Mouse (Mus musculus) hindbrain, embryonic 14.5 days (tissue): Measurements from ENCODE around the gene Dhdds. TPM values are rescaled to one million over a fixed set of nuclear protein-coding genes. Genes with fewer than 3 reads are reported as not detected.

Experiments used
- ATAC-seq: fragments of 200-750 bp; cut with Nextera tagmentation; 2 replicates; pipeline ENCODE4 v1.8.0; 2017; ENCODE audit warnings: moderate number of reproducible peaks, mild to moderate bottlenecking, moderate TSS enrichment, moderate library complexity; ENCODE audit not compliant: low FRiP score
- DNase-seq: peaks from one replicate; pipeline ENCODE4 v3.0.0-alpha.2; 2015; ENCODE audit warnings: low spot score
- H3K27ac ChIP-seq: fragments of 300-500 bp; sonication (generic); 2 replicates; pipeline ENCODE4 v1.5.1; 2014; ENCODE audit warnings: mild to moderate bottlenecking, moderate library complexity
- H3K27me3 ChIP-seq: fragments of 300-500 bp; sonication (generic); 2 replicates; pipeline ENCODE4 v1.6.1; 2014; ENCODE audit warnings: mild to moderate bottlenecking, low read length, mixed read lengths; ENCODE audit not compliant: control insufficient read depth, insufficient read depth
- H3K36me3 ChIP-seq: fragments of 300-500 bp; sonication (generic); replicated peaks from 2 replicates; pipeline ENCODE4 v1.6.1; 2014; ENCODE audit not compliant: control insufficient read depth, insufficient read depth
- H3K4me1 ChIP-seq: fragments of 300-500 bp; sonication (generic); replicated peaks from 2 replicates; pipeline ENCODE4 v1.6.1; 2014; ENCODE audit warnings: antibody characterized with exemption, low read length, mixed read lengths; ENCODE audit not compliant: control insufficient read depth, insufficient read depth
- H3K4me2 ChIP-seq: fragments of 300-500 bp; sonication (generic); replicated peaks from 2 replicates; pipeline ENCODE4 v1.6.1; 2014; ENCODE audit warnings: mild to moderate bottlenecking, moderate library complexity
- H3K4me3 ChIP-seq: fragments of 300-500 bp; sonication (generic); replicated peaks from 2 replicates; pipeline ENCODE4 v1.5.1; 2014; ENCODE audit warnings: mild to moderate bottlenecking, low read length
- H3K9ac ChIP-seq: fragments of 300-500 bp; sonication (generic); 2 replicates; pipeline ENCODE4 v1.6.1; 2014
- H3K9me3 ChIP-seq: fragments of 300-500 bp; sonication (generic); 2 replicates; pipeline ENCODE4 v1.6.1; 2016; ENCODE audit warnings: low read length; ENCODE audit not compliant: control insufficient read depth
- WGBS: fragments of 180-500 bp; shearing (Covaris S2); extraction: QIAGEN DNeasy Blood & Tissue Kit; methylation state at CpG from one replicate; pipeline ENCODE4 v1.1.7; 2014; 5-methylcytosine and 5-hydroxymethylcytosine counted together
- polyA plus RNA-seq: library from polyadenylated mRNA; unstranded; fragments of >200 nt; fragmentation: Nextera tagmentation; extraction: Ambion mirVana; gene quantifications from 2 replicates; pipeline ENCODE4 v1.2.1, GENCODE M21; 2014

Dhdds gene
- polyA plus RNA-seq, 1 experiment from 2014 or later, result 49.3 TPM

DNA sequence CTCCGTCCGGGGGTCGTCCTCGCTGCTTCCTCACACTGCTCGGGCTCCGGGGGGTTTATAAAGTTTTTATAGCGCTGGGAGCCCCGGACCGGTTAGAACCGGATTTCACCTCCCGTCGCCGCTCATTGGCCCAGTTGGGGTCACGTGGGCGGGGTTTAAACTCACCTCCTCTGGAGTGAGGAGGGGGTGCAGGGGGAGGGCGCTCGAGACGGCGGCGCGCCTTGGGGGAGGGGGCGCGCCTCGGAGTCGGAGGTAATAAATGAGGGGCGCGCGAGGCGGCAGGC, 32.9 kb downstream of the Dhdds start:
- H3K4me3 ChIP-seq, result peak overlapping the region; percentile 58
- peak; percentile 95 for DNase-seq
- peak; percentile 81 for ATAC-seq
- H3K4me1 ChIP-seq, result peaks cover 38% of the 10 kb centered on the region
- no peaks in the 10 kb centered on the region for H3K9me3 ChIP-seq
- WGBS, result 0% methylated on average over 27 of the region's 29 CpGs
- H3K9ac ChIP-seq, result peak overlapping the region; percentile 90
- H3K27me3 ChIP-seq, result no peaks in the 10 kb centered on the region
- peaks cover 35% of the 10 kb centered on the region for H3K36me3 ChIP-seq
- H3K4me2 ChIP-seq, result peak overlapping the region; percentile 94
- H3K27ac ChIP-seq, result peak overlapping the region; percentile 97

DNA sequence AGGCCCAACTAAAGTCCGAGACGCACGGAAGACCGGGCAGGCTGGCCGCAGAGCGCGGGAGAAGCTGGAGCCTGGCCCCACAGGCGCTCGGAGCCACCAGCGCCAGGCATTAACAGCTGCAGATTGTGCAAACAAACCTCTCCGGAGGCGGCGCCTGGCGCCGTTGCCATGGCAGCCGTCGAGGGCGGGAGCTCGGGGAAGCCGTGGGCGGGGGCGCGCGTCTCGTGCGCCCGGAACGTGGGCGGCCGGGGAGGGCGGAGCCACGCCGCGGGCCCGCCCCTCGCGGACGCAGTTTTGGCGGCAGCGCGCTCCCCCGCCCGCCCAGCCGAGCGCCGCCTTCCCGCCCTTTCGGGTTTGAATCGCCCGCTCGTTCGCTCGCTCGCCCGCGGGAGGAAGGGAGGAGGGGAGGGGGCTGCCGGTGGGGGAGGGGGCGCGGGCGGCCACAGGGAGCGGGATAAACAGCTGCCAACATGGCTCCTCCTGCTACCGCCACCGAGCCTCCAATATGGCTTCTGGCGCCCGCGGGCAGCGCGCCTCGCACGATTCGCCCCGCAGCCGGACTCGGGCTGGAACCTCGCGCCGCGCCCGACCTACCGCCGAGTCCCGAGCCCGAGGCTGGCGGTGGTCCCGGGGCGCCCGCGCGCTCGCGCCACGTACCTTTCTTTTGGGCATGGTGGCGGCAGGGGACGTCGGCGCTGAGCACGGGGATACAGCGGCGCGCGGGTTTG, 33.4 kb downstream of the Dhdds start:
- 1% methylated on average over 42 of the region's 101 CpGs for WGBS
- no peaks in the 10 kb centered on the region for H3K27me3 ChIP-seq
- H3K27ac ChIP-seq, result peak overlapping the region; percentile 97
- peaks cover 37% of the 10 kb centered on the region for H3K36me3 ChIP-seq
- peak overlapping the region; percentile 94 for H3K4me2 ChIP-seq
- H3K9ac ChIP-seq, result peak overlapping the region; percentile 90
- peak; percentile 79 for ATAC-seq
- H3K4me3 ChIP-seq, result peak overlapping the region; percentile 58
- H3K9me3 ChIP-seq, result no peaks in the 10 kb centered on the region
- peaks cover 38% of the 10 kb centered on the region for H3K4me1 ChIP-seq
- DNase-seq, result peak; percentile 98

- ATAC-seq, result no peak
These were observed 34.3 kb downstream of the Dhdds start for GRCm38 (mm10) chr4:133966271-133966940.

DNA sequence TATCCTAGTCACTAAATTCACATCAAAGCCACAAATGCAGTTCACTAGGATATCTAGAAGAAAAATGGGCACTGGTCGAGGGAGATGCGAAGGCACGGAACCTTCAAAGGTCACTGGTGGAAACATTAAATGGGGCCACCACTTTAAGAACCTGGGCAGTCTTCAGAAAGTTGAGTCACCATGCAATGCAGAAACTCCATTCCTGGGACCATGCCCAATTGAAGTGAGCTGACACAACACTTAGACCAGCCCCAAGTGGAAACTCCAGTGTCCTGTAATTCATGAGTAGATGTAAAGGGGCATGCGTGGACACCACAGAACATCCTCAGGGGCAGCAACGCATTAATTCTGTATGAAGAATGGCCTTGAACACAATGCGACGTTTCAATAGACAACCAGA, 38.2 kb downstream of the Dhdds start:
- Histone ChIP-seq H3K4me1 (peaks cover 13% of the 10 kb centered on the region), H3K9me3 (no peaks in the 10 kb centered on the region), H3K36me3 (peaks cover 38% of the 10 kb centered on the region), H3K27me3 (no peaks in the 10 kb centered on the region), H3K4me3 (no peak overlapping the region), H3K4me2 (no peak overlapping the region), H3K27ac (no peak overlapping the region), H3K9ac (no peak overlapping the region)
- 74% methylated on average over 7 of the region's 7 CpGs for WGBS
- DNase-seq, result no peak
- no peak for ATAC-seq

More at GRCm38 (mm10) chr4:133966271-133966940, 34.3 kb downstream of the Dhdds start:
- Histone ChIP-seq H3K4me1 (peaks cover 38% of the 10 kb centered on the region), H3K4me2 (peak overlapping the region; percentile 67), H3K9ac (peak overlapping the region; percentile 25), H3K9me3 (no peaks in the 10 kb centered on the region), H3K4me3 (peak overlapping the region; percentile 58), H3K36me3 (peaks cover 38% of the 10 kb centered on the region), H3K27ac (peak overlapping the region; percentile 7; the same call in 1 of the 2 replicates), H3K27me3 (no peaks in the 10 kb centered on the region)
- DNase-seq, result no peak
- 51% methylated on average over 12 of the region's 12 CpGs for WGBS

- 94% methylated on average over 1 of the region's 1 CpGs for WGBS
- Histone ChIP-seq H3K4me2 (no peak overlapping the region), H3K4me3 (no peak overlapping the region), H3K9ac (no peak overlapping the region), H3K27me3 (no peaks in the 10 kb centered on the region), H3K4me1 (no peaks in the 10 kb centered on the region), H3K27ac (no peak overlapping the region), H3K36me3 (peaks cover 16% of the 10 kb centered on the region), H3K9me3 (no peaks in the 10 kb centered on the region)
- DNase-seq (no peak), ATAC-seq (no peak)
These were observed 41.8 kb downstream of the Dhdds start for GRCm38 (mm10) chr4:133958884-133959283.

- Histone ChIP-seq H3K4me1 (no peaks in the 10 kb centered on the region), H3K27ac (no peak overlapping the region), H3K4me2 (no peak overlapping the region), H3K9ac (no peak overlapping the region), H3K9me3 (no peaks in the 10 kb centered on the region), H3K36me3 (no peaks in the 10 kb centered on the region), H3K4me3 (no peak overlapping the region), H3K27me3 (no peaks in the 10 kb centered on the region)
- WGBS, result 94% methylated on average over 4 of the region's 4 CpGs
- no peak for ATAC-seq
- no peak for DNase-seq
These were observed 44.4 kb downstream of the Dhdds start for GRCm38 (mm10) chr4:133956358-133956757.

- H3K9ac ChIP-seq, result no peak overlapping the region
- H3K36me3 ChIP-seq, result no peaks in the 10 kb centered on the region
- DNase-seq (no peak), ATAC-seq (no peak)
- no peaks in the 10 kb centered on the region for H3K4me1 ChIP-seq
- no peak overlapping the region for H3K27ac ChIP-seq
- H3K4me2 ChIP-seq, result no peak overlapping the region
- H3K27me3 ChIP-seq, result no peaks in the 10 kb centered on the region
- 74% methylated on average over 4 of the region's 4 CpGs for WGBS
- H3K9me3 ChIP-seq, result no peaks in the 10 kb centered on the region
- no peak overlapping the region for H3K4me3 ChIP-seq
These were observed 54.0 kb downstream of the Dhdds start for GRCm38 (mm10) chr4:133946736-133947135.

- Histone ChIP-seq H3K27me3 (no peaks in the 10 kb centered on the region), H3K9me3 (no peaks in the 10 kb centered on the region), H3K4me1 (no peaks in the 10 kb centered on the region), H3K27ac (no peak overlapping the region), H3K4me2 (no peak overlapping the region), H3K9ac (no peak overlapping the region), H3K36me3 (no peaks in the 10 kb centered on the region), H3K4me3 (no peak overlapping the region)
- DNase-seq (no peak), ATAC-seq (no peak)
- WGBS, result 84% methylated on average over 3 of the region's 3 CpGs
These were observed 56.9 kb downstream of the Dhdds start for GRCm38 (mm10) chr4:133943791-133944190.

- no peaks in the 10 kb centered on the region for H3K4me1 ChIP-seq
- H3K27ac ChIP-seq, result no peak overlapping the region
- no peaks in the 10 kb centered on the region for H3K9me3 ChIP-seq
- WGBS, result 94% methylated on average over 4 of the region's 4 CpGs
- H3K9ac ChIP-seq, result no peak overlapping the region
- no peak overlapping the region for H3K4me3 ChIP-seq
- no peak for DNase-seq
- ATAC-seq, result no peak
- H3K4me2 ChIP-seq, result no peak overlapping the region
- no peaks in the 10 kb centered on the region for H3K27me3 ChIP-seq
- no peaks in the 10 kb centered on the region for H3K36me3 ChIP-seq
These were observed 58.0 kb downstream of the Dhdds start for GRCm38 (mm10) chr4:133942679-133943078.
